Mouse (Mus musculus) intestine, embryonic 16.5 days (tissue): ENCODE data around the gene Psmd3. TPM values are rescaled to one million over a fixed set of nuclear protein-coding genes. Genes with fewer than 3 reads are reported as not detected.

Experiments used
- ATAC-seq: fragments of 200-750 bp; cut with Nextera tagmentation; 2 replicates; pipeline ENCODE4 v1.8.0; 2017; ENCODE audit warnings: moderate TSS enrichment, moderate library complexity
- H3K27ac ChIP-seq: fragments of 300-500 bp; sonication (generic); 2 replicates; pipeline ENCODE4 v1.5.1; 2014; ENCODE audit warnings: mild to moderate bottlenecking, low read length
- H3K27me3 ChIP-seq: fragments of 300-500 bp; sonication (generic); replicated peaks from 2 replicates; pipeline ENCODE4 v1.6.1; 2014; ENCODE audit warnings: low read length, control low read depth, mixed read lengths; ENCODE audit not compliant: control insufficient read depth, insufficient read depth
- H3K36me3 ChIP-seq: fragments of 300-500 bp; sonication (generic); 2 replicates; pipeline ENCODE4 v1.6.1; 2014; ENCODE audit warnings: low read length, control low read depth; ENCODE audit not compliant: control insufficient read depth, insufficient read depth
- H3K4me1 ChIP-seq: fragments of 300-500 bp; sonication (generic); 2 replicates; pipeline ENCODE4 v1.6.1; 2014; ENCODE audit warnings: low read length, control low read depth, mixed read lengths; ENCODE audit not compliant: control insufficient read depth, insufficient read depth
- H3K4me2 ChIP-seq: fragments of 300-500 bp; sonication (generic); 2 replicates; pipeline ENCODE4 v1.6.1; 2014; ENCODE audit warnings: low read depth, low read length, control low read depth
- H3K4me3 ChIP-seq: fragments of 300-500 bp; sonication (generic); 2 replicates; pipeline ENCODE4 v1.5.1; 2014; ENCODE audit warnings: mild to moderate bottlenecking, low read length
- H3K9ac ChIP-seq: fragments of 300-500 bp; sonication (generic); 2 replicates; pipeline ENCODE4 v1.6.1; 2014; ENCODE audit warnings: low read depth, low read length
- H3K9me3 ChIP-seq: fragments of 300-500 bp; sonication (generic); 2 replicates; pipeline ENCODE4 v1.6.1; 2016; ENCODE audit warnings: low read length, control low read depth; ENCODE audit not compliant: control insufficient read depth
- WGBS: fragments of 180-500 bp; shearing (Covaris S2); extraction: QIAGEN DNeasy Blood & Tissue Kit; methylation state at CpG from one replicate; pipeline ENCODE4 v1.1.7; 2014; 5-methylcytosine and 5-hydroxymethylcytosine counted together
- polyA plus RNA-seq: library from polyadenylated mRNA; unstranded; fragments of >200 nt; fragmentation: Nextera tagmentation; extraction: Ambion mirVana; gene quantifications from 2 replicates; pipeline ENCODE4 v1.2.1, GENCODE M21; 2015

Gene Psmd3
- polyA plus RNA-seq, 1 experiment from 2014 or later = 181 TPM

DNA sequence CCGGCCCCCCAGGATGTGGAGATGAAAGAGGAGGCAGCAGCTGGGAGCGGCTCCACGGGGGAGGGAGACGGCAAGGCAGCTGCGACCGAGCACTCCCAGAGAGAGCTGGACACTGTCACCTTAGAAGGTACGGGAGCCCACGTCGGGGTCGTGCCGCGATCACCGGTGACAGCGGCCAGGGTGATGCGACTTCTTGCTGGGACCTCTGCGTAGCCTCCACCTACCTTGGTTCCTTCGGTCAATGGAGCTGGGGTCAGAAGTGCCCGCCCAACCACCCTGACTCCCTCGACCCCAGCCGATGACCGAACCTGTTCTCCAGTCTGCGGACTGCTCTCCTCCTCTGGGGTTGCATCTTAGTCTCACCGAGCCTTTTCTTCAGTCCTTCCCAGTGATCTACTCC is 457 bp downstream of the Psmd3 start:
- H3K9me3 ChIP-seq = no peaks in the 10 kb centered on the region
- H3K9ac ChIP-seq = peak overlapping the region; percentile 98
- H3K4me1 ChIP-seq = peaks cover 3% of the 10 kb centered on the region; the same call in 1 of the 2 replicates
- WGBS = under 1% methylated on average over 23 of the region's 23 CpGs
- H3K27ac ChIP-seq = peak overlapping the region; percentile 71
- no peaks in the 10 kb centered on the region for H3K27me3 ChIP-seq
- peaks cover 13% of the 10 kb centered on the region for H3K36me3 ChIP-seq
- no peak; the same call in 1 of the 2 replicates for ATAC-seq
- H3K4me2 ChIP-seq = peak overlapping the region; percentile 77
- peak overlapping the region; percentile 98 for H3K4me3 ChIP-seq

- H3K9me3 ChIP-seq = no peaks in the 10 kb centered on the region
- peaks cover 24% of the 10 kb centered on the region for H3K36me3 ChIP-seq
- H3K27me3 ChIP-seq = no peaks in the 10 kb centered on the region
- H3K4me3 ChIP-seq = no peak overlapping the region
- H3K27ac ChIP-seq = no peak overlapping the region; the same call in 1 of the 2 replicates
- H3K9ac ChIP-seq = no peak overlapping the region
- no peak for ATAC-seq
- 0 out of 2 replicates have a peak, but pooled peaks cover 3% of the 10 kb centered on the region for H3K4me1 ChIP-seq
- WGBS = 89% methylated on average over 9 of the region's 9 CpGs
- no peak overlapping the region for H3K4me2 ChIP-seq
These were observed 3.3 kb downstream of the Psmd3 start for GRCm38 (mm10) chr11:98685642-98686041.

GRCm38 (mm10) chr11:98686976-98687375 is 4.6 kb downstream of the Psmd3 start:
- WGBS = 71% methylated on average over 4 of the region's 4 CpGs
- Histone ChIP-seq H3K9ac (no peak overlapping the region), H3K27ac (no peak overlapping the region), H3K4me2 (no peak overlapping the region), H3K36me3 (peaks cover 36% of the 10 kb centered on the region), H3K27me3 (no peaks in the 10 kb centered on the region), H3K9me3 (no peaks in the 10 kb centered on the region), H3K4me1 (0 out of 2 replicates have a peak, but pooled peaks cover 3% of the 10 kb centered on the region), H3K4me3 (no peak overlapping the region)
- ATAC-seq = no peak

GRCm38 (mm10) chr11:98688009-98688408 is 5.7 kb downstream of the Psmd3 start:
- no peak for ATAC-seq
- Histone ChIP-seq H3K27ac (no peak overlapping the region), H3K4me1 (0 out of 2 replicates have a peak, but pooled peaks cover 3% of the 10 kb centered on the region), H3K36me3 (peaks cover 38% of the 10 kb centered on the region), H3K4me2 (no peak overlapping the region), H3K27me3 (no peaks in the 10 kb centered on the region), H3K4me3 (no peak overlapping the region), H3K9me3 (no peaks in the 10 kb centered on the region), H3K9ac (no peak overlapping the region)
- 77% methylated on average over 8 of the region's 8 CpGs for WGBS

GRCm38 (mm10) chr11:98693201-98693600 is 10.8 kb downstream of the Psmd3 start:
- H3K27me3 ChIP-seq = no peaks in the 10 kb centered on the region
- H3K9me3 ChIP-seq = no peaks in the 10 kb centered on the region
- ATAC-seq = 0 out of 2 replicates have a peak, but pooled peaks have one; percentile 21
- H3K27ac ChIP-seq = no peak overlapping the region
- H3K9ac ChIP-seq = no peak overlapping the region
- no peak overlapping the region for H3K4me2 ChIP-seq
- no peak overlapping the region for H3K4me3 ChIP-seq
- 71% methylated on average over 13 of the region's 13 CpGs for WGBS
- peaks cover 41% of the 10 kb centered on the region for H3K36me3 ChIP-seq
- no peaks in the 10 kb centered on the region for H3K4me1 ChIP-seq

- no peak for ATAC-seq
- peaks cover 41% of the 10 kb centered on the region for H3K36me3 ChIP-seq
- no peaks in the 10 kb centered on the region for H3K27me3 ChIP-seq
- H3K9ac ChIP-seq = no peak overlapping the region
- no peaks in the 10 kb centered on the region for H3K9me3 ChIP-seq
- no peak overlapping the region for H3K4me2 ChIP-seq
- H3K27ac ChIP-seq = no peak overlapping the region
- no peak overlapping the region for H3K4me3 ChIP-seq
- WGBS = 89% methylated on average over 9 of the region's 9 CpGs
- no peaks in the 10 kb centered on the region for H3K4me1 ChIP-seq
These were observed 11.4 kb downstream of the Psmd3 start for GRCm38 (mm10) chr11:98693746-98694145.

GRCm38 (mm10) chr11:98694301-98694700 is 11.9 kb downstream of the Psmd3 start:
- no peak overlapping the region for H3K27ac ChIP-seq
- no peaks in the 10 kb centered on the region for H3K27me3 ChIP-seq
- H3K9me3 ChIP-seq = no peaks in the 10 kb centered on the region
- no peak overlapping the region for H3K9ac ChIP-seq
- no peak overlapping the region for H3K4me2 ChIP-seq
- no peaks in the 10 kb centered on the region for H3K4me1 ChIP-seq
- peaks cover 41% of the 10 kb centered on the region for H3K36me3 ChIP-seq
- ATAC-seq = no peak
- H3K4me3 ChIP-seq = no peak overlapping the region
- 80% methylated on average over 9 of the region's 9 CpGs for WGBS

GRCm38 (mm10) chr11:98695408-98695807 is 13.1 kb downstream of the Psmd3 start:
- no peaks in the 10 kb centered on the region for H3K27me3 ChIP-seq
- no peak overlapping the region for H3K9ac ChIP-seq
- H3K27ac ChIP-seq = no peak overlapping the region
- no peak for ATAC-seq
- H3K9me3 ChIP-seq = no peaks in the 10 kb centered on the region
- peaks cover 34% of the 10 kb centered on the region for H3K36me3 ChIP-seq
- H3K4me3 ChIP-seq = no peak overlapping the region
- no peaks in the 10 kb centered on the region for H3K4me1 ChIP-seq
- 67% methylated on average over 14 of the region's 14 CpGs for WGBS
- H3K4me2 ChIP-seq = no peak overlapping the region

GRCm38 (mm10) chr11:98696454-98697216 is 14.3 kb downstream of the Psmd3 start:
- Histone ChIP-seq H3K9me3 (no peaks in the 10 kb centered on the region), H3K27me3 (no peaks in the 10 kb centered on the region), H3K9ac (no peak overlapping the region), H3K4me3 (no peak overlapping the region), H3K36me3 (peaks cover 25% of the 10 kb centered on the region), H3K4me2 (no peak overlapping the region), H3K4me1 (no peaks in the 10 kb centered on the region), H3K27ac (no peak overlapping the region)
- ATAC-seq = no peak
- WGBS = 86% methylated on average over 14 of the region's 14 CpGs
